ENCODE assay signal across 9 mouse cellular contexts in genomic region chr5:112227354-112227753, GRCm38 (mm10). TPM values are rescaled to one million over a fixed set of nuclear protein-coding genes. Genes with fewer than 3 reads are reported as not detected.
DNase-seq lines count a peak whose midpoint lies in the region; ATAC-seq and TF ChIP-seq lines count a peak whose summit lies in the region.
"Had no signal": no experiment of that assay in that cellular context is flagged by ENCODE, and none has a peak within 500 bp of the region (broad histone marks: within the 10 kb centered on the region; RNA-seq: fewer than 3 reads in every experiment).

No protein-coding gene starts in this region.

- WGBS in lung, embryonic 14.5 days = 1% methylated on average over 30 of the region's 30 CpGs
- 0% methylated on average over 30 of the region's 30 CpGs for WGBS in hindbrain, embryonic 15.5 days
- WGBS in liver, embryonic 16.5 days (ENCODE audit: insufficient replicate concordance) = under 1% methylated on average over 30 of the region's 30 CpGs
- WGBS in stomach, embryonic 15.5 days = 1% methylated on average over 30 of the region's 30 CpGs

- peaks cover 54% of the 10 kb centered on the region for H3K27me3 ChIP-seq in lung, embryonic 14.5 days (ENCODE audit: insufficient read depth, low read length)
- H3K27me3 ChIP-seq in hindbrain, embryonic 15.5 days = no peaks in the 10 kb centered on the region
- H3K27me3 ChIP-seq in liver, embryonic 16.5 days (ENCODE audit: control insufficient read depth, insufficient read depth, low read depth, low read length) = peaks cover 57% of the 10 kb centered on the region
- peaks cover 52% of the 10 kb centered on the region for H3K27me3 ChIP-seq in stomach, embryonic 15.5 days (replicated peaks)

- peak; percentile 33; the same call in 1 of the 2 replicates for ATAC-seq in lung, embryonic 14.5 days (ENCODE audit: insufficient read depth)
- peak; percentile 10; the same call in 1 of the 2 replicates for ATAC-seq in hindbrain, embryonic 15.5 days (ENCODE audit: low FRiP score, low read depth)
- ATAC-seq in liver, embryonic 16.5 days (ENCODE audit: low read depth) = no peak
- ATAC-seq in stomach, embryonic 15.5 days (ENCODE audit: insufficient read depth, low FRiP score, low read depth) = no peak

- H3K4me3 ChIP-seq in lung, embryonic 14.5 days (ENCODE audit: low read depth, low read length) = peak overlapping the region; percentile 31
- H3K4me3 ChIP-seq in hindbrain, embryonic 15.5 days = peak overlapping the region; percentile 72
- no peak overlapping the region for H3K4me3 ChIP-seq in liver, embryonic 16.5 days (ENCODE audit: low read depth, low read length)
- H3K4me3 ChIP-seq in stomach, embryonic 15.5 days (replicated peaks) = peak overlapping the region; percentile 37
- H3K4me3 ChIP-seq: erythroblast, embryonic 14.5 days had no signal

- DNase-seq in adrenal gland, postnatal 25 days = peak; percentile 34
- no peak for DNase-seq in adrenal gland, postnatal 10 days
- no peak for DNase-seq in lung, embryonic 14.5 days
- DNase-seq in lung, postnatal 25 days (ENCODE audit: low spot score) = no peak
- DNase-seq in ovary, postnatal 10 days (ENCODE audit: low spot score) = no peak

- no peak overlapping the region for H3K27ac ChIP-seq in lung, embryonic 14.5 days (ENCODE audit: low read depth)
- peak overlapping the region; percentile 95 for H3K27ac ChIP-seq in hindbrain, embryonic 15.5 days (replicated peaks)
- H3K27ac ChIP-seq in liver, embryonic 16.5 days (ENCODE audit: low read length) = no peak overlapping the region
- H3K27ac ChIP-seq in stomach, embryonic 15.5 days = no peak overlapping the region

- H3K9ac ChIP-seq in lung, embryonic 14.5 days = peak overlapping the region; percentile 32; the same call in 1 of the 2 replicates
- peak overlapping the region; percentile 92 for H3K9ac ChIP-seq in hindbrain, embryonic 15.5 days
- no peak overlapping the region for H3K9ac ChIP-seq in liver, embryonic 16.5 days (ENCODE audit: low read depth, low read length)
- H3K9ac ChIP-seq in stomach, embryonic 15.5 days = no peak overlapping the region

- H3K36me3 ChIP-seq in lung, embryonic 14.5 days (ENCODE audit: insufficient read depth) = no peaks in the 10 kb centered on the region
- peaks cover 21% of the 10 kb centered on the region for H3K36me3 ChIP-seq in hindbrain, embryonic 15.5 days
- H3K36me3 ChIP-seq in liver, embryonic 16.5 days (ENCODE audit: control insufficient read depth, insufficient read depth) = no peaks in the 10 kb centered on the region
- no peaks in the 10 kb centered on the region for H3K36me3 ChIP-seq in stomach, embryonic 15.5 days

- no peaks in the 10 kb centered on the region for H3K4me1 ChIP-seq in lung, embryonic 14.5 days (ENCODE audit: insufficient read depth)
- peaks cover 49% of the 10 kb centered on the region for H3K4me1 ChIP-seq in hindbrain, embryonic 15.5 days (replicated peaks)
- no peaks in the 10 kb centered on the region for H3K4me1 ChIP-seq in liver, embryonic 16.5 days (ENCODE audit: control insufficient read depth, low read depth, low read length)
- peaks cover 19% of the 10 kb centered on the region for H3K4me1 ChIP-seq in stomach, embryonic 15.5 days

- H3K4me2 ChIP-seq in lung, embryonic 14.5 days = peak overlapping the region; percentile 57
- peak overlapping the region; percentile 93 for H3K4me2 ChIP-seq in hindbrain, embryonic 15.5 days
- H3K4me2 ChIP-seq in liver, embryonic 16.5 days (ENCODE audit: low read depth, low read length) = peak overlapping the region; percentile 6; the same call in 1 of the 2 replicates
- peak overlapping the region; percentile 56 for H3K4me2 ChIP-seq in stomach, embryonic 15.5 days

- no peak for TF ChIP-seq CTCF in lung, embryonic 14.5 days (IDR thresholded peaks at IDR 0.05; ENCODE audit: low read depth)

- no peaks in the 10 kb centered on the region for H3K9me3 ChIP-seq in lung, embryonic 14.5 days (ENCODE audit: low read depth, low read length)
- no peaks in the 10 kb centered on the region for H3K9me3 ChIP-seq in hindbrain, embryonic 15.5 days
- no peaks in the 10 kb centered on the region for H3K9me3 ChIP-seq in liver, embryonic 16.5 days (replicated peaks; ENCODE audit: control insufficient read depth, low read length)
- no peaks in the 10 kb centered on the region for H3K9me3 ChIP-seq in stomach, embryonic 15.5 days

RNA-seq across cellular contexts. Expression of gene Cryba4, which starts 25.0 kb away (rescaled TPM):
- 14.8 and 16.5 TPM in 2 replicates for total RNA-seq in adrenal gland, postnatal 25 days (2021)
- total RNA-seq in adrenal gland, postnatal 10 days (2021) = 10 to 100 TPM in 1 of 2 experiments, 1 to 10 TPM in 1; 7.9 to 17.4 TPM
- polyA plus RNA-seq in lung, embryonic 14.5 days (2014; fragmentation: Nextera tagmentation; extraction: Ambion mirVana) = 2.4 and 2.7 TPM in 2 replicates
- polyA plus RNA-seq in hindbrain, embryonic 15.5 days (2015; fragmentation: Nextera tagmentation; extraction: Ambion mirVana) = 1.4 and 1.5 TPM in 2 replicates
- 0.49 and 0.67 TPM in 2 replicates for polyA plus RNA-seq in liver, embryonic 16.5 days (2015; fragmentation: Nextera tagmentation; extraction: Ambion mirVana)
- polyA plus RNA-seq in stomach, embryonic 15.5 days (2015; fragmentation: Nextera tagmentation; extraction: Ambion mirVana) = 1.7 TPM in 2 replicates
- polyA plus RNA-seq: erythroblast, embryonic 14.5 days had no signal

RNA-seq across cellular contexts. Expression of gene Crybb1, which starts 28.3 kb away (rescaled TPM):
- total RNA-seq in adrenal gland, postnatal 25 days (2021) = 1.1 and 2.7 TPM in 2 replicates
- 1 to 10 TPM; 1.4 to 2.2 TPM for total RNA-seq in adrenal gland, postnatal 10 days (2021)
- 2.0 TPM in 2 replicates for polyA plus RNA-seq in lung, embryonic 14.5 days (2014; fragmentation: Nextera tagmentation; extraction: Ambion mirVana)
- polyA plus RNA-seq in hindbrain, embryonic 15.5 days (2015; fragmentation: Nextera tagmentation; extraction: Ambion mirVana) = 3.9 and 5.3 TPM in 2 replicates
- polyA plus RNA-seq in liver, embryonic 16.5 days (2015; fragmentation: Nextera tagmentation; extraction: Ambion mirVana) = 0.28 and 0.32 TPM in 2 replicates
- 4.0 TPM in 2 replicates for polyA plus RNA-seq in stomach, embryonic 15.5 days (2015; fragmentation: Nextera tagmentation; extraction: Ambion mirVana)
- polyA plus RNA-seq: erythroblast, embryonic 14.5 days had no signal

RNA-seq across cellular contexts. Expression of gene Tpst2, which starts 49.1 kb away (rescaled TPM):
- 144 and 210 TPM in 2 replicates for total RNA-seq in adrenal gland, postnatal 25 days (2021)
- 100 to 1,000 TPM; 116 to 169 TPM for total RNA-seq in adrenal gland, postnatal 10 days (2021)
- polyA plus RNA-seq in lung, embryonic 14.5 days (2014; fragmentation: Nextera tagmentation; extraction: Ambion mirVana) = 53.2 and 57.7 TPM in 2 replicates
- 28.5 and 31.8 TPM in 2 replicates for polyA plus RNA-seq in hindbrain, embryonic 15.5 days (2015; fragmentation: Nextera tagmentation; extraction: Ambion mirVana)
- 38.5 and 38.8 TPM in 2 replicates for polyA plus RNA-seq in liver, embryonic 16.5 days (2015; fragmentation: Nextera tagmentation; extraction: Ambion mirVana)
- 40.8 and 44.4 TPM in 2 replicates for polyA plus RNA-seq in stomach, embryonic 15.5 days (2015; fragmentation: Nextera tagmentation; extraction: Ambion mirVana)

Comparison
In these comparisons a context has a peak if more than half of its experiments do, and no peak if none do; other contexts are left out.
1. ATAC-seq: peak in lung, embryonic 14.5 days (single experiment) and hindbrain, embryonic 15.5 days (single experiment); none in liver, embryonic 16.5 days (single experiment) and stomach, embryonic 15.5 days (single experiment).
2. H3K4me2 ChIP-seq: peak in every context shown above with its lines; median percentile 93 in hindbrain, embryonic 15.5 days; 57 in lung, embryonic 14.5 days; 56 in stomach, embryonic 15.5 days; 6 in liver, embryonic 16.5 days.
3. H3K9ac ChIP-seq: peak in lung, embryonic 14.5 days (single experiment) and hindbrain, embryonic 15.5 days (single experiment); none in liver, embryonic 16.5 days (single experiment) and stomach, embryonic 15.5 days (single experiment).